Mouse (Mus musculus) adipocyte (in vitro differentiated cells): Measurements from ENCODE around the gene Pigk.
"Not testable (repeated sequence)": the region's sequence is repeated elsewhere in the genome, so short reads cannot be mapped to it uniquely, and the experiment has no call there.

Experiments used
- DNase-seq: peaks from one replicate; pipeline ENCODE4 v3.0.0-alpha.2; 2016; ENCODE audit warnings: low spot score

Gene Pigk

DNA sequence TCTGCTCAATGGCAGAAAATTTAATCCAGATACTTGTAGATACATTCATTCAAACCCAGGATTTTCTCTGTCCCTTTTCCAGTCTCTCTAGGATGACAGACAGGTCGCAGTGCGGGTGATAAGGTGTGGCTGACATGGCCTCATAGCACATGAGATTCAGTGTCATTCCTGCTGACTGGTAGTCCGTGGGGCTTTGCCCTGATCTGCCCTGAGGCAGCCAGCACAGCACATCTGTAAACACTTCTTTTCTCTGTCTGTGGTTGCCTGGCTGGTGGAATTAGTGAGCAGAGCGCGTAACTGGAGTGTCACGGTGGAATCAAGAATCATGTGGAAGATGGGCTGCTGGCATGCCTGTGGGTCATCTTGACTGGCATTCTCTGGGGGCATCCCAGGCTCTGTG, 56.2 kb downstream of the Pigk start:
- no peak for DNase-seq

DNA sequence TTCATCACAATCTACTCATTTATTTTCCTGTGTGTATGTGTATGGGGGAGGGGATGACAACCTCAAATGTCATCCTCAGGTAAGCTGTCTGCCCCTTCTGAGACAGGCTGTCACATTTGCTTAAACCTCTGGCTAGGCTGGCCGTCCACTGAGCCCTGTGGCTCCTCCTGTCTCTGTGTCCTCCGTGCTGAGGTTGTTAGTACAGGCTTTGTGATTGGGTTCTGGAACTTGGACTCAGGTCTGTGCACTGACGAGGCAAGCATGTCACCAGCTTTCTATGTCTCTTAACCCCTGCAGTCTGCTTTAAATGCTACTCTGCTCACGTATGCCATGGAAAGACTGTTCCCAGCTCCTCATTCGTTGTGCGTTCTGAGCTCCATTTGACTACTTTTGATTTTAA, 62.5 kb downstream of the Pigk start:
- no peak for DNase-seq

DNA sequence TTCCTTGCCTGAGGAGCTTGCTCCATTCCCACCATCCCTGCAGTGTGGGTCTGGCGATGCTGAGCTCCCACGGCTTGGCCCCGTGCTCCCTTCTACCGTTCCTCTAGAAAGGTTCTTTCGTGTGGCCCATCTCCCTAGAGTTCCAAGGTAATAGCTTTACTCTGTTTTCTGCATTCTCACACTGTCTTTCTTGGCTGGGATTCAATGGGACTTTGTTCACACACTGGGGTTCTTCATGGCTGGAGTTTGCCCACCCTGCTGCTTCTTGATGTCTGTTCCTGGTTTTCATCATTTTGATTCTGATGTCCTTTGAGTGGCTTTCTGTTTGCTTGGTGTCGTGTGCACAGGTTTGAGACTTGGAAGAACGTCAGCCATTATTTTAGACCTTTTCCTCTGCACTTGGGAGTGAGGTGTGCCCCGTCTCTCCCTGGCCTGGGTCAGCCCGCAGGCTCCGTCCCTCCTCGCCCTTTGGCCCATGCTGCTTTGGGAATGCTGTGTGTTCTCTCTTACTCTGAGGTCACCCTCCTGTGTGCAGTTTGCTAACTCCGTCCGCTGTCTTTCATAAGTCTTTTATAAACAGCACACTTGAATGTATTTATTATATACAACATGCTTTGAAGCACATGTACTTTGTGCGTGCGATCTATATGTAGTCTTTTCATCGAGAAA, 63.1 kb downstream of the Pigk start:
- DNase-seq, result no peak

DNA sequence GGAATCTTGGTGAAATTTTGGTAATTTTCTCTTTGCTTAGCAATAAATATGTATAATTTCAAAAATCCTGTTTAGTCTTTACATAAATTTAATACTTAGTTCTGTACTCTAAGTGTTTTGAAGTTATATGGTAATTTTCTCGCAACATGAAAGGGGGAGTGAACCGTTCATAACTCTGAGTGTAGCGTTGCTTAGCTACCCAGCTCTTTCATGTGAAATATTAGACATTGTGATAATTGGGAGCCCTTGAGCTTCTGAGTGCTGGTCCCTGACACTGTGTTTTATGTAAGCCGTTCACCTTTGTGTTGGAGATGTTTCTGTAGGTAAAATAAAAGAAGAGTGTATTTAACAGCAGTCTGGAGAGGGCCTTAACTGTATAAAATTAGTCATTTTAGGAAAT, 65.9 kb downstream of the Pigk start:
- DNase-seq, result no peak

DNA sequence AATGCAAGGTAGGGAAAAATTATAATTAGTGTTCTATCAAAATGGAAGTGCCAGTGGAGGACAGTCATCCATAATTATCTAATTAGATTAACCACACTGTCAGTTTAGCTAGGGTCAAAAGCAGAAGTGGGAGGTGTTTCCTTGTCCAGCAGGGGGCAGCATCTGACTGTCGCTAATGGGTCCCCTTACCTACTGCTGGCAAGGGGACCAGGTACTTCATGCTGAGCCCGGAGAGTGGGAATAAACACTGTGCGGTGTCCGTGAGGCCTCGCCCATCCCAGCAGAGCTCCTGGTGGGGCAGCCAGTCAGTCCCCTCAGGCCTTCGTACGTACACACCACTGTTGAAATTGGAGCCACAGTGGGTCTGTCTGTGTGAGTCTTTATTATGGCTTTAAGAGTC, 69.9 kb downstream of the Pigk start:
- DNase-seq, result peak; percentile 71

DNA sequence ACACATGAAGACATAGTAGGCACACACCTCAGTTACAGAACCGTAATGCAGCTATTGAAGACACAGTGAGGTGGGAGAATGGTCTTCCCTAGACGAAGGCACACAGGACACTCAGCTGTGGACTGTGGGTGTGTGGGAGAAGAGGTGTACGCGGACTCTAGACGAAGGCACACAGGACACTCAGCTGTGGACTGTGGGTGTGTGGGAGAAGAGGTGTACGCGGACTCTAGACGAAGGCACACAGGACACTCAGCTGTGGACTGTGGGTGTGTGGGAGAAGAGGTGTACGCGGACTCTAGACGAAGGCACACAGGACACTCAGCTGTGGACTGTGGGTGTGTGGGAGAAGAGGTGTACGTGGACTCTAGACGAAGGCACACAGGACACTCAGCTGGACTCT, 70.5 kb downstream of the Pigk start:
- DNase-seq, result not testable (repeated sequence)

DNA sequence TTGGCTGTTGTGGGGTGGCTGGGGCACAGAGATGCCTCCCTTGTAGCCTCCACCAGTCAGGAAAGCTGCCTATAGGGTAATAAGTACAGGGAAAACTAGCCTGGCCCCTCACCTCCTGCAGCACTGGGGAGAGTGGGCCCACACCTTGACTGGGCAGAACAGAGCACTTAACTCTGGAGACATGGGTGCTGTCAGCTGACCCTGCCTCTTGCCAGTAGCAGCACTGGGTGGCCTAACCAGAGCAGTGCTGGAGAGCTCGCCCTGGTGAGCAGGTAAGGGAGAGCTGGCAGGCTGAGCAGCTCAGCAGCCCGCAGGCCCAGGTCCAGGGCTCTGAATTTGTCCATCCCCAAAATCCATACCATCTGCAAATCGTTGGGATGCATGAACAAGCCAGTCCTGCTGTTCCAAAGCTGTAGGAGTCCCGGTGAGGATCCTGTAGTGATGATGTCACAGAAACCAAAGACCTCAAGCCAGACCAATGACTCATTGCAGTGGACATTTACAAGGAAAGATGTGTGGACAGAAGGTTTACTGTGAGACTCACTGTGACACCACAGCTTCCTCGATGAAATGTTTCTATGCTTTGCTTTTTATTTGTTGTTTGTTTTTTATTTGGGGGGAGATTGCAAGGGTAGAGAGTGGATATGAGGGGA, 74.5 kb downstream of the Pigk start:
- not testable (repeated sequence) for DNase-seq

DNA sequence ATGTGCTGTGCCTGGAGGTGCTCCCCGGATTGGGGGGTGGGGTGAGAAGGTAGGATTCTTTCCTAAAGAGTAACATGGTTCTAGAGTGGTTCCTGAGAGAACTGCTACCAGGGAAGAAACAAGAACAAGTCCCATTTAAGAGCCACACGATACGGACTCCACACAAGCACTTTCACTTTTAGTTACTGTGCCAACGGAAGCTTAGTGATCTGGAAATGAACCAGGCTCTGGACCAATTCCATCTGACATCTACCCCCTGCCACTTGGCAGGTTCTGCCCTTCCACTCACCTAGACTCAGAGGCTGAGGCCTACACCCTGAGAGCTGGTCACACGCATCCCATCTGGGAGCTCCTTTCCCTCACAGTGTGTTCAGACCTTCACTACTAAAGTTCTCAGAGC, 78.7 kb downstream of the Pigk start:
- no peak for DNase-seq

DNA sequence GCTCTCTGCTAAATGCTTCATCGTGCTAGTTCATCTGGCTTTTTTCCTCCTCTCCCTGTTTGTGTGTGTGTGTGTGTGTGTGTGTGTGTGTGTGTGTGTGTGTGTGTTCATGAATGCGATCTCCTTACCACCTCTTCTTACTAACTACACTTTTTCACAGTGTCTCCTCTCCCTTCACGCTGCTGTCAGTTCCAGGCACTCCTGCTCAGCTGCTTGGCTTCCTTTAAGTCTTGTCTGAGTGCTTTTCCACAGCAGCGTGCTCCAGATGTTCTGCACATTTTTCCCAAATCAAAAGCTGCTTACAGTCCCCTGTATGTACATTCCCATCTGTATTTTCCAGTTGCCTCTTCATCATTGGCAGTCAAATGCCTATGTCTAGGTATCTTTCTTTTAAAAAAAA, 79.1 kb downstream of the Pigk start:
- DNase-seq, result no peak

DNA sequence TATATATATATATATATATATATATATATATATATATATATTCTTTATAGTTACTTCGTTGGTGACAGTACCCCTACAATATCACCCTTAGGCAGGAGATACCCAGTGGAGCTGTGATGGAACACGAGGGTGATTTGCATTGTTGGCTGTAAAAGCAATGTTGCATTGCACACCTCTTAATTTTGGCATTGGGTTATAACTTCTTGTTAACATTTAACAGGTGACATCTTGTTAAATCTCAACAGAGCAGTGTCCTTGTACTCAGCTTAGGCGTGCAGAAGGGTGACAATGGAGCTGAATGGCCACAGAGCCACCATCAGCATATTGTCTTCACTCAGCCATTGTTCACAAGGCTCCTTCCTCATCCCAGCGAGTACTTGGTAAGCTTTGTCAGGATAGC, 82.3 kb downstream of the Pigk start:
- DNase-seq, result no peak

DNA sequence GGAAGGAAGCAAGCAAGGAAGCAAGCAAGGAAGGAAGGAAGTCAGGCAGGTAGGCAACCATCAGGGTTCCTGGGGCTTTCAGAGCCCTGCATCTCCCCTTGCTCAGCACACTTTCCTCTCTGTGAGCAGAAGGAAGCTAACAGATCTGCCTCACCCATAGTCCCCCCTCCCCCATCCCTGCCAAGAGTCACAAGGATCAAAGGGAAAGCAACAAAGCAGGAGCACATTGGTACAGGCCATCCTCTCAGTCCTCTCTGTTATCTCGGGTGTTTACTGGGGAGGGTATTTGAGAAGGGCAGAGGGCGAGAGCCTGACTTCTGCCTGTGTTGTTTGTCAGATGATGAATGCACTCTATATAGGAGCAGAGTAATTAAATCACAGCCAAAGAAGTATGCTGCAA, 83.5 kb downstream of the Pigk start:
- no peak for DNase-seq

DNA sequence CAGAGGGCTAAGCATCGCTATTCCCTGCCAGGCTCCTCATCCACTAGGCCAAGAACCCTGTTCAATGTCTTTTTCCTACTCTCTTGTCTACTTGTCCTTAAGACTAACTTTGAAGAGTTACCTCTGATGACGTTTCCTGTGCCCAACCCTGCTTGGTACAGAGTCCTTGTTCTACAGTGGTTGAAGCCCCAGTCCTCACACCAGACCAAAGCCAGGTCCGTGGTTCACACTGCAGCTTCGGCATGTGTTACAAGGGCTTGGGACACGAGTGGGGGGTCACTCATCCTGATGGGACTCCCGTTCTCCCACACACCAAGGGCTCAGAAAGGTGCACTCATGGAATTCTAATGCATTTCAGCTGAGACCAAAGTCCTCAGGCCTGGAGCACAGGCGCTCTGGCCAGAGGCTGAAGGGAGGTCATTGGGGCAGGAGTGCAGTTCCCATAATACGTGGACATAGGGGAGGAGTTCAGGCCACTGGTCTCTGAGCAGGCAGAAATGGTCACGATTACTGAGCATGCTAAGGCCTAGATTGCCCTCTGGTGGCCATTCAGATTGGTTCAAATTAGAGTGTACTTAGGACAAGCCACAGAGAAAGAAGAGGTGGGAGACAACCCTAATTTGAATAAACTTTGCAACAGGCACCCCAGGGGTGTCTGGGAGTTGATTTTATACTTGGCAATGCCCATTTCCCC, 86.0 kb downstream of the Pigk start:
- DNase-seq, result peak; percentile 71

DNA sequence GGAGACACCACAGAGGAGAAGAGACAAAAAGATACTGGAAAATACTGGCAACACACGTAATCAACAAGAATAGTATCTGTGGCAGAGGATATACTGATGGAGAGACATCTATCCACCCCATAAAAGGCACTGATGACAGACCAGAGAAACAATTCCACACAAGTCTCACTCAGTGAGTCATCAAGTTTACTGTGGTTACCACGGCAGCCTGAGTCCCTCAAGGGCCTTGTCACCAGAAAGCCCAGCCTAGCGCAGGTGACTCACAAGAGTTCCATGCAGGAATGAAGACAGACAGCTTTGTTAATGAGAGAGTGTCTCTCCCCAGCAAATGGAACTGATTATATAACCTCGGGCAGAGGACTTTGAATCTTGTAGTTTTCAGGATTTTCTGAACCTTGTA, 100.0 kb downstream of the Pigk start:
- no peak for DNase-seq

DNA sequence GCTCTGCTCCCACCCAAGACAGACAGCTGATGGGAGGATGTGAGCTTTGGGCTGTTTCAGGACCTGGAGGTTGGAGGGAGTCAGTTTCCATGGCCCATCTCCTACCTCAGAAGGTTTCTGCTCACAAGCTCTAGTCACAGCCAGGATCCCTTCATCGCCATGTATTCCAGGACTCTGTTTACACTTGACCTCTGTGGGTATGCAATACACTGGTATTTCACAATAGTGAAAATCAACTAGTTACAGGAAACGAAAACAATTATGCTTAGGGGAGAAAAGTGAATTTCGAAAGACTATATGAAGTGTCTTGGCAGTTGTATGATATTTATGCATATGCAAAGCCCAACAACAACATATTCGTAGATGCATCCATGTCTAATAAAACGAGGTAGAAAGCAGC, 101.2 kb downstream of the Pigk start:
- DNase-seq, result peak; percentile 29

DNA sequence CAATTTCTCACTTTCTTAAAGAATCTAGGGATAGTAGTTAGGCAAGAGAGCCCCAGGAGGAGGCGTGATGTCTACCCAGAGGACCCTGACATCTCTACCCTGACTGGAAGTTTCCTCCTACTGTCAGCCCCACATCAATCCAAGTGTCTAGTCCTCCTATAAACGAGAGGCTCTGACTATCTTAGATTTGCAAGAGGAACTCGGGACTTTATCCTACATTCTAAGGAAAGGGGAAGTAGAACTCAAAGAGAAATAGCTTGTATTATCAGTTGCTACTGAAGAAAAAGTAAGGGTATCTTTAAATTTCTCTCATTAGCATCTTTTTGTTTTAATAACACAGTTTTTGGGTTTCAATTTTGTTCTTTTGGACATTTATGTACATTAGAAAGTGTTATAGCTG, 106.5 kb downstream of the Pigk start:
- no peak for DNase-seq

DNA sequence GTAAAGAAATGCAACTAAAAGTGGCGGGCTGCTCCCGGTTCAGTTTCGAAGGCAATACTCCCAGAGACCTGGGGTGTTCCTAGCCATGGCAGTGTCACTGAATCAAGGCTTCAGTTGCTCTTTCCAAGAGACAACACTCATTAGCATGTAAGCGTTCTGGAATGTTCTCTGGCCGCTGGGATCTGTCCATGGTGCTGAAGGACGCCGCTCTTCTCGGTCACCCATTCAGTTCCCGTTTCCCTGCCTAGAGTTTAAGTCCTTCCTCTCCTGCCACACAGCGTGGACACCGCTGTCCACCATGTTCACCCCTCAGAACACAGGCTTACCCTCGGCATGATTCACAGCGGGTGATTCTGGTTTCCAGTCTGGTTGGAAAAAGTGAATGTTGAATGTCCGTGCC, 107.3 kb downstream of the Pigk start:
- DNase-seq, result peak; percentile 73

DNA sequence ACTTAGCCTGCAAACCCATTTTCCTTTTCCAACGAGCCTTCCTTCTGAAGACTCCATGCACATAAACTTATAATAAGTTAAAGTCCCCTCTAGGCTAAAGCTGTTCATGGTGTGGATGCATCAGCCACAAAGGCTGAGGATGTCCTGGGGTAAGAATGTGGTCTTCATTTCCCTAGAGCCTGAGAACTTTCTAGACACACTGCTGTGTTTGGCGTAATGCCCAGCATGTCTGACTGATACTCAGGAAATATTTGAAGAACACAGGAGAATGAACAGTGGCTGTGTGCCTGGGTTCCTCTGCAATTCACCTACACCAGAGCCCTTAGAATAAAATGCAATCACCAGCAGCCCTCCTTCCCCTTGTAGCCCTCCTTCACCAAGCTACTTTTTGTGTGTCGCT, 117.5 kb downstream of the Pigk start:
- peak; percentile 7 for DNase-seq

DNA sequence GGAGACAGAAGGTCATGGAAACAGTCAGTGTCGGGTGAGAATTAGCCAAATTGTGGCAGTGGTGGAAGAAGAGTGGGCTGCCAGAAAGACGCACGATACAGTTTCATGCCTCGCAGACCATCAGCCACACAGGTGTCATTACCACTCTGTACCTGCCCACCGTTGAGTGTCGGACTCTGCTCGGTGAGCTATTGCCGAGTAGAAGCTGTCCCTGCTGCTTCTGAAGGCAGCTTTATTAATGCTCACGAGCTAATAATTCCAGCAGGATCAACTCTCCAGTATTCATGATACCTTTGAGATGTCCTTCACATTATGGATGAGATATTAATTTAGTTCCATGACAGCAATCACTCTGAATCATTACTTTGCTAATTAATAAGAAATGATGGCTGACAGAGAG, 118.1 kb downstream of the Pigk start:
- DNase-seq, result no peak

DNA sequence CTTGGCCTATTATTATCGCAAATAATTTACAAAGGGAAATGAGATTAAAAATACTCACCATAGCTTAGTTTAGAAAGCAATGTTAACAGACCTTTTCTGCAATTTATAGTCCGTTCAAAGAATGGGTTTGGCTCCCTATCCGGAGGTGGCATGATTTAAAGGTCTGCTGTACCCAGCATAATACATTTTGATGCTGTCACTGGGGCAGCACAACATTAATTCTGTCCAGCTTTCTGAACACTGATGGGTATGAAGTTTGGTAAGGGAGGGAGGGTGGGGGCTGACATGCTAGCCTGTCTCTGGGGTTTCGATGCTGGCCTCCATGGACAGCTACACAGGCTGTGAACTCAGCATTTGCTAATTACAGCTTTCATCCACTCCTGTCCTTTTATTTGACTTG, 118.5 kb downstream of the Pigk start:
- no peak for DNase-seq

DNA sequence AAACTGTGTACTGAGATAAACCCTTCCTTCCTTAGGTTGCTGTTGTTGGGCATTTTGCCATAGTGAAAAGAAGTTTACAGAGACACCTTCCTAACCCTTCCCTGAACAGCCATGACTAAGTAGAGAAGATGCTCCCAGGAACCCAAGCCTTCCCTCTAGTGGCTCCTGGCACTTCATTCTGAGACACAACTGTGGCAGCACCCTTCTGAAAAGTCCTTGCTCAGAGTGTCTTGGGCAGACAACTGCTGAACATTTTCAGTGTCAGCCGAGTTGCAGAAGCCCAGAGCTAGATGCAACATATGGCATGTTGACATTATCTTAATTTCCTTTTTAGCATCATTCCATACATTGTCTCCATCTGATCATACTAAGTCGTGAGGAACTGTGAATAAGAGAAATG, 123.5 kb downstream of the Pigk start:
- no peak for DNase-seq

DNA sequence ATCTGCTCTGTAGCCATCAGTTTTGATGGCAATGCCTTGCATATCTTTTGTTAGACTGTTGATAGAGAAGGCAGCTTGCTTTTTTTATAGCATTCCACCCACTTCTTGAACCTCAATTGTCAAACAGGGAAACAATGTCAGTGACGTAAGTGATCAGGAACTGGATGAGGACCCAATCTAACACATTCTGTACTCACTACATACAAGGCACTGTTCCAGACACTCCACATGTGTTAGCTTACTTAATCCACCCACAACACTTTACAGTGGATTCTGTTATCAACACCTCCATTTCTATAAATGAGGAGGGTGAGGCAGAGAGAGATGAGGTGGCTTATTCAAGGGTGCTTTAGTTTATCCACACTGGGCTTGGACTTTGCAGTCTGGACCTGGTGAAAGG, 124.0 kb downstream of the Pigk start:
- DNase-seq, result no peak

DNA sequence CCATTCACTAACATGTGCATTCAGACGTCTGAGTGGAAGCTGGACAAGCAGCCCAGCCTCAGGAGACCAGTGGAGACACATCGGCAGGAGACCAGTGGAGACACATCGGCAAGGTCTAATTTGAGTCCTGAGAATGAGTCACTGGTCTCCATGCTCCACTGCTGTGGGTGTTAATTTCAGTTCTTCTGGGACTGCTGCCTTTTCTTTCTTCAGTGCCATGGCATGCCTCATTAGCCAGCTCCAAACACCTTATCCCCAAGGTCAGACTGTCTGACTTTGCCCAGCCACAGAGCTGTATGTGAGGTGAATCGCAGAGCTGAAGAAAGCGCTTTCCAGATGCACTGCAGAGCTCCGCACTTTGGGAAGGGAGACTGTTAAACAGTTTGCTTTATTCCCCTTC, 127.4 kb downstream of the Pigk start:
- no peak for DNase-seq

DNA sequence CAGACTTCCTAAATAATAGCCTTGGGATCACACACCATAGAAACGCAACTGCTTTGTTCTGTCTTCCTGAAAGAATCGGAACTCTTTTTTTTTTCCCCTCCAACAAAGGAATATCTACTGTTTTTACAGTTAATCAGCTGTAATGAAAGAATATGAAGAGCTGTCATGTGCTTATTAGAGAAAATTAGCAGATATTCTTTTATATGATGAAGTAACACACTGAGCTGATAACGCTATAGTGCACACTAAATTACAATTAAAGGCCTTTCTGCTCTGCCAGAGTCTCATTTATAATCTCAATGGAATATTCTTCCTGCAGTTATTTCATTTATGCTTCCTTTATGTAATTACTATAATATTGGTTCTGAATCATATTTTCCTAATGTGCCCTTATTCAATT, 128.7 kb downstream of the Pigk start:
- DNase-seq, result no peak

DNA sequence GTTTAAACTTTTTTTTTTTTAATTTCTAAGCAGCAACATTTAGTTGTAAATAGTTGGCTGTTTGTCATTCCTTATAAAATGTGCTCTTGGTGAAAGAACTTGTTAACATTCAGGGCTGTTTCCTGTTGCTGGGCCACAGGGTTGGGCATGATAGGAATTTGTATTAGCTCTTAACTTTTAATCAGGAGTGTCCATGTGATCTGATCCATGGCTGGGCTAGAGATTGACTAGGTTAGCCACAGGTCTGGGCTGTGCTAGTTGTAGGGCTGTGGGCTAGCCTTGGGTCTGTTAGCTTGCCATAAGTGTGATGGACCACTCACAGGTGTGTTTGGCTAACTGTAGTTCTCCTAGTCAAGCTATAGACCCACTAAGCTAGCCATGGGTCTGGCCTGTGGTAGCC, 130.0 kb downstream of the Pigk start:
- no peak for DNase-seq
